Mouse (Mus musculus): ENCODE data around the gene Ankrd13c. TPM values are rescaled to one million over a fixed set of nuclear protein-coding genes. Genes with fewer than 3 reads are reported as not detected.

Ankrd13c gene
- polyA plus RNA-seq, 1 experiment from 2014 or later: 29.8 TPM

- Histone ChIP-seq H3K27me3 (ENCODE audit: insufficient read depth, poor library complexity, severe bottlenecking) (no peaks in the 10 kb centered on the region), H3K9me3 (no peaks in the 10 kb centered on the region), H3K4me3 (no peak overlapping the region), H3K4me1 (peaks cover 10% of the 10 kb centered on the region; the same call in 1 of the 2 replicates), H3K36me3 (0 out of 2 replicates have a peak, but pooled peaks cover 6% of the 10 kb centered on the region), H3K27ac (no peak overlapping the region)
- DNase-seq (ENCODE audit: low spot score): no peak
- 94% methylated on average over 2 of the region's 2 CpGs for WGBS
Observed at GRCm38 (mm10) chr3:158040755-158041154, 93.7 kb downstream of the Ankrd13c start.

DNA sequence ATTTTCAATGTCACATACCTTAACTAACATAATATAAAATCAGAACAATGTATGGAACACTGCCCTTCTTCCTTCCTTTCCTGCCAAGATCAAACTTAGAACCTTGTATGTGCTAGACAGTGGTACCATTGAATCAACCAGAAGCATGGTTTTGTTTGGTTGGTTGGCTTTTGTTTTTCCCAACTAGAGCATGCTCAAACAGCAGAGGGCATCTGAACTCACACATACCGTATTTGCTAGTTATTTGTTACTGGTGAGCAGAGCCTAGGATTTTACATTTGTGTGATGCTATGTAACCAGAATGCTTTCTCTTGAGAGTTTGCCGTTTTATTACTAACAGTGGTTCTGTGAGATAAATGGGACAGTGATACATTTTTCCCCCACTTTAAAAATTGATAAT is 102.5 kb downstream of the Ankrd13c start:
- no peak for DNase-seq (ENCODE audit: low spot score)
- Histone ChIP-seq H3K27me3 (ENCODE audit: insufficient read depth, poor library complexity, severe bottlenecking) (no peaks in the 10 kb centered on the region), H3K4me3 (no peak overlapping the region), H3K36me3 (peaks cover 25% of the 10 kb centered on the region; the same call in 1 of the 2 replicates), H3K27ac (no peak overlapping the region), H3K9me3 (no peaks in the 10 kb centered on the region), H3K4me1 (no peaks in the 10 kb centered on the region)
- WGBS: 85% methylated on average over 2 of the region's 2 CpGs

Other genes with a start within 250 kb of the Ankrd13c start
- 4.2 and 15.0 TPM in 2 replicates for gene Cth, start 22.2 kb upstream of the Ankrd13c start, polyA plus RNA-seq (2016; fragmentation: Nextera tagmentation; extraction: Ambion mirVana)
- 182 and 222 TPM in 2 replicates for gene Srsf11, start 89.4 kb downstream of the Ankrd13c start, polyA plus RNA-seq (2016; fragmentation: Nextera tagmentation; extraction: Ambion mirVana)
- gene Lrrc40, start 89.4 kb downstream of the Ankrd13c start, polyA plus RNA-seq (2016; fragmentation: Nextera tagmentation; extraction: Ambion mirVana): 61.3 and 61.9 TPM in 2 replicates

All from heart, embryonic 10.5 days (tissue).